Mouse (Mus musculus): ENCODE measurements around the gene Atf1. TPM values are rescaled to one million over a fixed set of nuclear protein-coding genes. Genes with fewer than 3 reads are reported as not detected.
A peak's percentile ranks its signal among the peaks of the same experiment; 100 is the strongest.

Gene Atf1
- polyA plus RNA-seq, 1 experiment from 2014 or later = 28.3 TPM

DNA sequence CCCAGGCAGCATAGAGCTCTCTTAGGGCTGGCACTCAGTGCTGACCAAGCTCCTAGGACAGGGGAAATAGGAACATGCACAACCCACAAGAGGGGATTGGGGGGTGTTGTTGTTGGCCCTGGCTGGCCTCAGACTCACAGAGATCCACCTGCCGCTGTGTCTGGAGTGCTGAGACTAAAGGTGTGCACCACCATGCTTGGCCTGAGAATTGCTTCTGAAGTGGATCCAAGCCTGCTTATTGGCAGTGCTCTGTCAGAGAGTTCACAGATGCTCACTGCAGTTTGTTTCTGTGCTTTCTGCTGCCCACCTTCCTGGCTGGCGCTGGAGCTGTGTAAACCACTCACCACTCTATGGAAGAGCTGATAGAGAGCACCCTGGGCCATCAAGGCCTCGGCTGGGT is 17.6 kb upstream of the Atf1 start:
- TF ChIP-seq CTCF (IDR thresholded peaks at IDR 0.05) = no peak
- no peak for TF ChIP-seq EP300 (IDR thresholded peaks at IDR 0.05)
- no peak for DNase-seq (ENCODE audit: low spot score)
- no peak overlapping the region for H3K27ac ChIP-seq (ENCODE audit: low read length)
- no peak overlapping the region for H3K9ac ChIP-seq (replicated peaks; ENCODE audit: low read depth)
- WGBS = 96% methylated on average over 3 of the region's 3 CpGs
- H3K27me3 ChIP-seq (replicated peaks; ENCODE audit: insufficient read depth, low read length) = no peaks in the 10 kb centered on the region
- H3K4me1 ChIP-seq (ENCODE audit: insufficient read depth, low read depth, low read length) = no peaks in the 10 kb centered on the region
- H3K4me2 ChIP-seq (replicated peaks; ENCODE audit: low read depth, low read length) = no peak overlapping the region
- ATAC-seq = no peak
- H3K9me3 ChIP-seq (ENCODE audit: low read length) = no peaks in the 10 kb centered on the region
- peaks cover 56% of the 10 kb centered on the region for H3K36me3 ChIP-seq (ENCODE audit: insufficient read depth, low read length)
- H3K4me3 ChIP-seq (ENCODE audit: low read depth, low read length) = no peak overlapping the region

DNA sequence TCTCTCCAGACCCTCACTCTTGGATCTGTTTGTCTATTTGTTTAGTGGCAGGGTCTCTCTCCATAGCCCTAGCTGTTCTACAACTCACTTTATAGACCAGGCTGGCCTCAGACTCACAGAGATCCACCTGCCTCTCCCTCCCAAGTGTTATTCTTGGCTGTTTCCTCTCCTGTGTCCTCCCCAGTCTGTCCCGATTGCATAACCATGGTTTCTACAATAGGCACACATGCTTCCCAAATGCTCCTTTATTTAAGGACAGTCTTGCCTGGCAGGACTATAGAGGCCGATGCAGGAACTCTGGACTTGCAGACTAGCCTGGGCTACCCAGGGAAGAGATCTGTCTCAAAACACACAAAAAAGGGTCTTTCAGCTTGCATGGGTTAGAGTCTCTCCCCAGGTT is 14.3 kb upstream of the Atf1 start:
- Histone ChIP-seq H3K4me1 (ENCODE audit: insufficient read depth, low read depth, low read length) (no peaks in the 10 kb centered on the region), H3K4me3 (ENCODE audit: low read depth, low read length) (no peak overlapping the region), H3K4me2 (replicated peaks; ENCODE audit: low read depth, low read length) (no peak overlapping the region), H3K9me3 (ENCODE audit: low read length) (no peaks in the 10 kb centered on the region), H3K36me3 (ENCODE audit: insufficient read depth, low read length) (peaks cover 63% of the 10 kb centered on the region), H3K9ac (replicated peaks; ENCODE audit: low read depth) (no peak overlapping the region), H3K27me3 (replicated peaks; ENCODE audit: insufficient read depth, low read length) (no peaks in the 10 kb centered on the region), H3K27ac (ENCODE audit: low read length) (no peak overlapping the region)
- 82% methylated on average over 2 of the region's 2 CpGs for WGBS
- TF ChIP-seq EP300 (IDR thresholded peaks at IDR 0.05) (no peak), CTCF (IDR thresholded peaks at IDR 0.05) (no peak)
- DNase-seq (ENCODE audit: low spot score) = no peak
- no peak for ATAC-seq

DNA sequence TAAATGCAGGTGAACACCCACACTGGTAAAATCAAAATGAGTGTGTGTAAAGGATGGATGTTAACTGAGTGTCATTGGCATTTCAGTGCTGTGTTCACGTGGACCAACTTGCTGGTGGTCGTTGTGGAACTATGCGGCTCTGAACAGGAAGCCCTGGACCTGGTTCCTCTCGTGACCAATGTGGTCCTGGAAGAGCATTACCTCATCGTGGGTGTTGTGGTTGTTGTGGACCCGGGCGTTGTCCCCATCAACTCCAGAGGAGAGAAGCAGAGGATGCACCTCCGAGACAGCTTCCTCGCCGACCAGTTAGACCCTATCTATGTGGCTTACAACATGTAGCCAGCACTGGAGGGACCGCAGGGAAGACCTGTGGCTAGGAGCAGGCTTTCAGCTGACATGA is 12.5 kb upstream of the Atf1 start:
- Histone ChIP-seq H3K4me1 (ENCODE audit: insufficient read depth, low read depth, low read length) (no peaks in the 10 kb centered on the region), H3K36me3 (ENCODE audit: insufficient read depth, low read length) (peaks cover 49% of the 10 kb centered on the region), H3K9ac (replicated peaks; ENCODE audit: low read depth) (no peak overlapping the region), H3K27me3 (replicated peaks; ENCODE audit: insufficient read depth, low read length) (no peaks in the 10 kb centered on the region), H3K4me2 (replicated peaks; ENCODE audit: low read depth, low read length) (no peak overlapping the region), H3K27ac (ENCODE audit: low read length) (no peak overlapping the region), H3K4me3 (ENCODE audit: low read depth, low read length) (no peak overlapping the region), H3K9me3 (ENCODE audit: low read length) (no peaks in the 10 kb centered on the region)
- TF ChIP-seq EP300 (IDR thresholded peaks at IDR 0.05) (no peak), CTCF (IDR thresholded peaks at IDR 0.05) (no peak)
- DNase-seq (ENCODE audit: low spot score) (no peak), ATAC-seq (no peak)
- 89% methylated on average over 11 of the region's 11 CpGs for WGBS

DNA sequence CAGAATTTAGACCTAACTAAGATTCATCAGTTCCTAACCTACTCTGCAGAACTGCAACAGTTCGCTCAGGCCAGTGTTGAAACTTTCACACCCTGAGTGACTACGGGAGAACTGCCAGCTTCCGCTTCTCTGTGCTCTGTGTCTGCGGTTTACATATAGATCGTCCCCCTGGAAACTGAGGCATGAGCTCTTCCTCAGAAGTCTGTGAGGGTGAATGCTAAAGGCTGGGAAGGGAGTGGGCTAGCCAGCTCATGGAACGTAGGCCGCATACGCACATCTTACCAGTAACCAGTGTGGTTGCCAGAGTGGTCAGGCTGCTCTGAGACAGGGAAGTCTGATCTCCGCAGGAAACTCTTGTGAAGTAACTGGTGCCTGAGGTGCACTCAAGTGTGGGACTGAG is 11.4 kb upstream of the Atf1 start:
- Histone ChIP-seq H3K4me1 (ENCODE audit: insufficient read depth, low read depth, low read length) (no peaks in the 10 kb centered on the region), H3K4me3 (ENCODE audit: low read depth, low read length) (no peak overlapping the region), H3K27ac (ENCODE audit: low read length) (no peak overlapping the region), H3K9ac (replicated peaks; ENCODE audit: low read depth) (no peak overlapping the region), H3K36me3 (ENCODE audit: insufficient read depth, low read length) (peaks cover 38% of the 10 kb centered on the region), H3K27me3 (replicated peaks; ENCODE audit: insufficient read depth, low read length) (no peaks in the 10 kb centered on the region), H3K9me3 (ENCODE audit: low read length) (no peaks in the 10 kb centered on the region), H3K4me2 (replicated peaks; ENCODE audit: low read depth, low read length) (no peak overlapping the region)
- TF ChIP-seq CTCF (IDR thresholded peaks at IDR 0.05) = no peak
- no peak for TF ChIP-seq EP300 (IDR thresholded peaks at IDR 0.05)
- DNase-seq (ENCODE audit: low spot score) = no peak
- WGBS = 88% methylated on average over 9 of the region's 9 CpGs
- ATAC-seq = 0 out of 2 replicates have a peak, but pooled peaks have one; percentile 22

DNA sequence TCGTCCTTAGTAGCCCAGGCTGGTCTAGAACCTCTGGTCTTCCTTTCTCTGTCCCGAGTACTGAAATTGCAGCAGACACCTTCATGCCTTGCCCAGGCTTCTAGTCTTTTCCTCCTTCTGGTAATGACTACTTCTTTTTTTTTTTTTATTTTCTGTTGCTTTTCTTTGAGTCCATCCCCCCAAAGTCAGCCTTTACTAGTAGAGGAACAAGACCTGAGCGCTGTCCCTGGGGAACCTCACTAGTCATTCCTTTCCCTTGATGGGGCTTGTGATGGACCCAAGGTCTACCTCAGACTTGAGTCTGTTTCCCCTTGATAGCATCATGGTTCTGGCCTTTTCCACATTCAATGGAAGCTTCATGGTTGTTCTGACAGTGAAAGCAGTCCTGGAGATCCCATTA is 9.6 kb upstream of the Atf1 start:
- ATAC-seq = no peak
- Histone ChIP-seq H3K4me3 (ENCODE audit: low read depth, low read length) (no peak overlapping the region), H3K36me3 (ENCODE audit: insufficient read depth, low read length) (peaks cover 28% of the 10 kb centered on the region; the same call in 1 of the 2 replicates), H3K9ac (replicated peaks; ENCODE audit: low read depth) (no peak overlapping the region), H3K4me1 (ENCODE audit: insufficient read depth, low read depth, low read length) (no peaks in the 10 kb centered on the region), H3K9me3 (ENCODE audit: low read length) (no peaks in the 10 kb centered on the region), H3K27ac (ENCODE audit: low read length) (no peak overlapping the region), H3K4me2 (replicated peaks; ENCODE audit: low read depth, low read length) (no peak overlapping the region), H3K27me3 (replicated peaks; ENCODE audit: insufficient read depth, low read length) (no peaks in the 10 kb centered on the region)
- WGBS = 93% methylated on average over 3 of the region's 3 CpGs
- TF ChIP-seq EP300 (IDR thresholded peaks at IDR 0.05) (no peak), CTCF (IDR thresholded peaks at IDR 0.05) (no peak)
- DNase-seq (ENCODE audit: low spot score) = no peak

DNA sequence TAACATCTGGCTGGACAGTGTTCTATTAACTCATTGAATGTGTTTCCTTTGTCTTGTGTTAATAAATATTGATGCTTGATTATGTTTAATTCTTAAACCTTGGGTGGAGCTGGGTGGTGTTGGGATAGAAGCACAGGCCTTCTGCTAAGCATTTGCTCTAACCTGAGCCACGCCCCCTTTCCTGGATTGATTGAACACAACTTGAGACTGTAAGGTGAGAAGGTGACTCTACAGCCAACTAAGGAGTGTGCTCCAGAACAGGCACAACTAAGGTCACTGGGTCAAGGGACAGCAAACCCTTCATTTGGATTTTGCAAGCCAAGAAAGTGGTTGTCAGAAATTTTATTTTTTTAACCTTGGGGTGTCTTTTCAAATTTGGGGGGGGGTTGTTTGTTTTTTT is 8.2 kb upstream of the Atf1 start:
- WGBS = 61% methylated on average over 1 of the region's 1 CpGs
- H3K36me3 ChIP-seq (ENCODE audit: insufficient read depth, low read length) = peaks cover 21% of the 10 kb centered on the region; the same call in 1 of the 2 replicates
- H3K27ac ChIP-seq (ENCODE audit: low read length) = no peak overlapping the region
- no peaks in the 10 kb centered on the region for H3K27me3 ChIP-seq (replicated peaks; ENCODE audit: insufficient read depth, low read length)
- no peaks in the 10 kb centered on the region for H3K4me1 ChIP-seq (ENCODE audit: insufficient read depth, low read depth, low read length)
- ATAC-seq = no peak
- TF ChIP-seq CTCF (IDR thresholded peaks at IDR 0.05) (no peak), EP300 (IDR thresholded peaks at IDR 0.05) (no peak)
- no peak overlapping the region for H3K4me3 ChIP-seq (ENCODE audit: low read depth, low read length)
- no peaks in the 10 kb centered on the region for H3K9me3 ChIP-seq (ENCODE audit: low read length)
- H3K9ac ChIP-seq (replicated peaks; ENCODE audit: low read depth) = no peak overlapping the region
- DNase-seq (ENCODE audit: low spot score) = peak; percentile 30
- no peak overlapping the region for H3K4me2 ChIP-seq (replicated peaks; ENCODE audit: low read depth, low read length)

DNA sequence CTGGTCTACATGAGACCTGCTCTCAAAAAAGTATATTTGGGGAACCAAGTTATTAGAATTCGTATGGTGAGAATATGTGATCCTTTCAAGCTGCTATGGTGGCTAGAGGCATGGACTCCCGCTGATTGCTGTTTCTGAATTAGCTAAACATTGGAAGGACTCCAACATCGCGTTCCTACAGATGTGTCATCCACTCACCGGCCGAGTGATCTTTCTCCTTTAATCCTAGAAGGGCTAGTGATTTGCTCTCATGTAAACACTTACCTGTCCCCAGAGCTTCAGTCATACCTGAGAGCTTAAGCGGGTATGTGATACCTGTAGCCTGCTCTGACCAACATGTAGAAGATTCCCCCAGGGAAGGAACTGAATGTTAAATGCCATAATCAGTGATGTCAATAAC is 6.7 kb upstream of the Atf1 start:
- no peak overlapping the region for H3K4me3 ChIP-seq (ENCODE audit: low read depth, low read length)
- TF ChIP-seq CTCF (IDR thresholded peaks at IDR 0.05) = no peak
- TF ChIP-seq EP300 (IDR thresholded peaks at IDR 0.05) = peak; percentile 80
- peak overlapping the region; percentile 51; the same call in 1 of the 2 replicates for H3K27ac ChIP-seq (ENCODE audit: low read length)
- no peak overlapping the region for H3K4me2 ChIP-seq (replicated peaks; ENCODE audit: low read depth, low read length)
- H3K4me1 ChIP-seq (ENCODE audit: insufficient read depth, low read depth, low read length) = no peaks in the 10 kb centered on the region
- no peak overlapping the region for H3K9ac ChIP-seq (replicated peaks; ENCODE audit: low read depth)
- WGBS = 48% methylated on average over 7 of the region's 7 CpGs
- H3K27me3 ChIP-seq (replicated peaks; ENCODE audit: insufficient read depth, low read length) = no peaks in the 10 kb centered on the region
- ATAC-seq (peak; percentile 86), DNase-seq (ENCODE audit: low spot score) (peak; percentile 81)
- H3K36me3 ChIP-seq (ENCODE audit: insufficient read depth, low read length) = 0 out of 2 replicates have a peak, but pooled peaks cover 6% of the 10 kb centered on the region
- no peaks in the 10 kb centered on the region for H3K9me3 ChIP-seq (ENCODE audit: low read length)

Data from lung, postnatal 0 days (tissue).